Mouse (Mus musculus) retina, postnatal 1 day (tissue): ENCODE results near the gene Smim4.

Experiments
- DNase-seq: peaks from one replicate; pipeline ENCODE4 v3.0.0-alpha.2; 2012

Gene Smim4

GRCm38 (mm10) chr14:31138219-31138896, 9.6 kb upstream of the Smim4 start:
- DNase-seq, result no peak

DNA sequence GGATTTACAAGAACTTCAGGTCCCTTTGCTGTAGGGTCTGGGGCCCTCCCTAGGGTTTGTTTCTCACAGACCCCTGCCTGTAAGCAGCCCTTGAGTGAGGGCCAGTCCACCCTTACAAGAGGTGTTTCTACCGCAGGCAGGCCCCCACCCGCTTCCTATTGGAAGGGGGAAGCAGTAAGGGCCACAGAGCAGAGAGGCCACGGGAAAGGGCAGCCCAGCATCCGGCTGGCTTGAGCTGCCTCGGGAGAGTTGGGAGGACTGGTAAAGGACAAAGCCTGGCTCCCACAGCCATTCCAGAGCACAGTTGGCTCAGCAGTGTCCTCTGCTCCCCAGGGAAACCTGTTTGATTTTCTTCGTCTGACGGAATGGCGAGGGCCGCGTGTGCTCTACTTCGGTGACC, 9.0 kb upstream of the Smim4 start:
- no peak for DNase-seq

- DNase-seq, result no peak
Observed at GRCm38 (mm10) chr14:31137281-31137595, 8.5 kb upstream of the Smim4 start.

GRCm38 (mm10) chr14:31136411-31137280, 7.9 kb upstream of the Smim4 start:
- no peak for DNase-seq

DNA sequence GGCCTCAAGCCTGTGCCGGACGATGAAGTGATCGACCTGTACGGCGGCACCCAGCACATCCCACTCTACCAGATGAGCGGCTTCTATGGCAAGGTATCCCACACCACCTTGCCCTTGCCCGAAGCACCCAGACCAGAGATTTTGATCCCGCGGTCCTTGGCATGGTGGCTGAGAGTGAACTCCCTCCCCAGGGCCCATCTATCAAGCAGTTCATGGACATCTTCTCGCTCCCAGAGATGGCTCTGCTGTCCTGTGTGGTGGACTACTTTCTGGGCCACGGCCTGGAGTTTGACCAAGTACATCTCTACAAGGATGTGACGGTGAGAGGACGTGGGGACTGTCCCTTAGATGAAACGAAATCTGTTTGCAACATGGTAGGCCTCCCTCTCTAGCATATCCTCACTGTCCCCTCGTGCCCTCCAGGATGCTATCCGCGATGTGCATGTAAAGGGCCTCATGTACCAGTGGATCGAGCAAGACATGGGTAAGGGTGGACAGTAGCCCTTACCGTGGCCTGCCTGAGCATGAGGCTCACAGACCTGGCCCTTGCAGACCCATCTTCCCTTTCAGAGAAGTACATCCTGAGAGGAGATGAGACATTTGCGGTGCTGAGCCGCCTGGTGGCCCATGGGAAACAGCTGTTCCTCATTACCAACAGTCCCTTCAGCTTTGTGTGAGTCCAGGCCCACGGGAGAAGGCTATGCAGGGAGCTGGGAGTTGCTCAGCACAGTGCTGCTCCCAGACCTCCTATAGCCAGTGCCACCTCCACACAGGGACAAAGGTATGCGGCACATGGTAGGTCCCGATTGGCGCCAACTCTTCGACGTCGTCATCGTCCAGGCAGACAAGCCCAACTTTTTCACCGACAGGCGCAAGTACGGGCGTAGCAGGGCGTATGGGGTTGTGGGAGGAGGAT, 7.0 kb upstream of the Smim4 start:
- no peak for DNase-seq

DNA sequence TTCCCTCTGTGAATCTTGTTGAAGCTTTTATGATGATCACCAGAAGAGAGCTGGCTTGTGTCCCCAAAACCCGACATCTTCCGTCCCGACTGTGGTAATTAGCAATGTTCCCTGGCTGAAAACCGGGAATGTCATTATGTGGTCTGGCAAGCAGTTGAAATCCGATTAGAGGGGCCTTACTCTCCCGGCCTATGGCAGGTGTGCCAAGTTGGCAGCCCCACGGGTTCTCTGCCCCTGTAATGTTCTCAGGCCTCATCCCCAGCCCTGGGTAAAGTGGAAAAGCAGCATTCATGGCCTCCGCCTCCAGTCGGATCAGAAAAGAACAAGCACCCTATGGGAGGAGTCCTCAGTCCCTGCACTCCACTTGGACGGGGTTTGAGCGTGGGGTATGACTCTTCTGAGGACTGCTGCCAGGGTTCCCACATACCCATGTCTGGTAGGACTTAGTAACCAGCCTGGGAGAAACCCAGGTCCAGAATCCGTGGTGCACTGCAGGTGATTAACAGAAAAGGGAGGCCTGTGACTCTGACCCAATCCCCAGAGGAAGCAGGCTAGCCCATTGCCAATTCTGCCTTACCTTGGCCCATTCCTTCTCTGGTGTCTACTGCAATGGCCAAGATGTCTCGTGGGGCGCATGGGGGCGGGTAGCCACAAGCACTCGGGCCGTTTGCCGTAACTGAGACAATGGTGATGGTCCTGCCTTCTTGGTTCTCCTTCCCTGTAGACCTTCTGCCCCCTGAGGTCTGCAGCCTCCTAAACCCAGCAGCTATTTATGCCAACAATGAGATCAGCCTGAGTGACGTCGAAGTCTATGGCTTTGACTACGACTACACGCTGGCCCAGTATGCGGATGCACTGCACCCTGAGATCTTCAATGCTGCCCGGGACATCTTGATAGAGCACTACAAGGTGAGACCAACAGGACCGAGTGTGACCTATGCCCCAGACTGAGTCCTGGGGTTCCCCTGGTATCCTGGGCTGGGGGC, 5.6 kb upstream of the Smim4 start:
- DNase-seq, result no peak

- no peak for DNase-seq
Observed at GRCm38 (mm10) chr14:31133023-31133665, 4.4 kb upstream of the Smim4 start.

GRCm38 (mm10) chr14:31132491-31132975, 3.8 kb upstream of the Smim4 start:
- no peak for DNase-seq

DNA sequence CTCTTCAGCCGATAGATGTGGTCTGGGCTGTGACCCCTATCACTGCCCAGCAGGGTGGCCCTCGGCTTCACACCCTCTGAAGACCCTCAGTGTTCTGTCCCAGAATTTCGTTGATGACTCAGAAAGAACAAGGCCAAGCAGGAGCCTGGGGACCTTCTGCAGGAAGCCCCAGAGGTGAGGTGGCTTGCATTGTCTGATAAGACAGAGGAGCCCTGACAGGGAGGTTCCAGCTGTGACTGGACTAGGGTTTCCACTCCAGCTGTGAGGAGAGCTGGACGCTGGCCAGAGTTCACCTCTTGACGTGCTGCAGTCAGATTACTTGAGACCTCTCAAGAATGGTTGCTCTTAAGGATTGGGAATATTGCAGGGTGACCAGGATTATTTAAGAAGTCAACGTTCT, 3.3 kb upstream of the Smim4 start:
- peak; percentile 37 for DNase-seq

- DNase-seq, result peak; percentile 57
Observed at GRCm38 (mm10) chr14:31131272-31131821, 2.6 kb upstream of the Smim4 start.

GRCm38 (mm10) chr14:31130236-31131220, 1.8 kb upstream of the Smim4 start, which contains the start of gene Nt5dc2:
TSS of gene Nt5dc2 (plus strand) at chr14:31131053.
- DNase-seq, result peak; percentile 97

DNA sequence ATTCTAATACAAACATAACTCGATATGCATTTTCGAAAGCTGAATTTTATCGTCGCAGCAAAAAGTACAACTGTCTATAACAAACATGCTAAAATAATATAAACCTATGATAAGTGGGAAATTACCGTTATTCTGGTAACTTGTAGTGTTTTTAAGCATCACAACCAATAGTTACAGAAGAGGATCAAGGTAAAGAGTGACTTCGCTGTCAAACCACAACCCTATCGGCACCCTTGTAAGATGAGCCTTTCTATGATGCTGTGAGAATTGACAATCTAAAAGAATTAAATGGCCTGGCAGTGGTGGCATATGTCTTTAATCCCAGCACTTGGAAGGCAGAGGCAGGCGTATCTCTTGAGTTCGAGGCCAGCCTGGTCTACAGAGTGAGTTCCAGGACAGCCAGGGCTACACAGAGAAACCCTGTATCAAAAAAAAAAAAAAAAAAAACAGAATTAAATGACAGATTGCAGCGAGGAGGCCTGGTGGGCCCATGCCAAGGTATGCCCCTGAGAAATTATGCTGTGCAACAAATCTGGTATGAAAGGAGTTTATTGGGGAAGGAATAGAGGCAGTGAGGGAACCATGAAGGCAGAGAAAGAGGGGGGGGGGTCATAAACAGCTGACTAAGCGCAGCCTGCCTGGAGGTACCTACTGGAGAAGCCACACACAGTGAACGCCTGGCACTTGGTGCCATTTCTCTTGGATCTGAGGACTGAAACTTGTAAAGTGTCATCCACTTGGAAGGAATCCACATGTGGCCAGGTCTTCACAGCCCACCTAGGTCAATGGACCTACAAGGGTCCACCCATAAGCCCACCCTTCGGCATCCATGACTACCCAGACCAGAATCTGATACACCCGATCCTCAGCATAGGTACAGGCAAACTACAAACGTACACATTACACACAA, 825 bp upstream of the Smim4 start:
- no peak for DNase-seq

DNA sequence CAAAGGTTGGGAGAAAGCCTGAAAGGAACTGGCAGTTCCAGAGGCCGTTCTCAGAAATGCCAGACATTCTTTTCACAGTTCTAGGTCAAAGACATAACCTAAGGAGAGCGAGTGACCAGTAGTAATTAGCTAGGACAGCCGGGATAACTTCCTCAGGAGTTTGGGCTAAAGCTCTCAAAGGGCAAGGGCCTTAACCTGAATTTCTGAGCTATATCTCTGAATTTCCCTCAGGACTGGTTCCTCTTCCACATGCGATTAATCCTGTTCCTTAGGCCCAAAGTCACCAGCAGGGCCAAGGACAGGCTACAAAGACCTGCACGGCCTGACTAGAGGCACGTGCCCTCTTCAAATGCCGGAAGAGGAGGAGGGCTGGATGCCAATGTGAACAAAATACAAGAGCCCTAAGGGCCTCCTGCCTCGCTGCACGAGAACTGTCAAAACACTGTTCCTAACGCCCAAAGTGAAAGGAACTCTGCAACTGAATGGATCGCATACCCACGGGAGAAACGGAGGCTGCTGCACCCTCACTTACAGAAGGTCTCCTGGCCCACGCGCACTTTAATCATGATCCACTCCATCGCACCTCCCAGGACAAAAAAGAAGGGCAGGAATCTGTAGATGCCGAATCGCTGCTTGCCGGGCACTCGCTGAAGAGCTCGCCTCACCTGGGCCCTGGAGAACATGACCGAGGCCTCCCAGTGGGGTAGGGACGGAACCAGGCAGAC, 493 bp downstream of the Smim4 start:
- DNase-seq, result peak; percentile 62

DNA sequence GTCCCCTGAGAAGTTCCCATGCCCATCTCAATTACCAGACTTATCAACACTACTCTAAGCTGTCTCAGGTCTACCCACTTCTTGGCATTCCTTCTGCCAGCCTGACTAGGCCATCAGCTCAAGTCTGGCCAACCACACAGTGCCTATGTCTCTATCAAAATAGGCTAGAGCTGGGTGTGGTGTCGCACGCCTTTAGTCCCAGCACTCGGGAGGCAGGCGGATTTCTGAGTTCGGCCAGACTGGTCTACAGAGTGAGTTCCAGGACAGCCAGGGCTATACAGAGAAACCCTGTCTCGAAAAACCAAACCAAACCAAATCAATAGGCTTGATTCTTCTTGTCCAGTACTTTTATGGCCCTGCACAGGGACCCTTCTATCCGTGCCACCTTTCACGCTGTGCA, 1.9 kb downstream of the Smim4 start:
- DNase-seq, result no peak

GRCm38 (mm10) chr14:31125106-31126075, 3.4 kb downstream of the Smim4 start:
- no peak for DNase-seq

GRCm38 (mm10) chr14:31115522-31115921, 13.2 kb downstream of the Smim4 start:
- no peak for DNase-seq

GRCm38 (mm10) chr14:31114011-31114410, 14.7 kb downstream of the Smim4 start:
- DNase-seq, result no peak
